Comparison of ENCODE assay signal across 8 mouse cellular contexts in the genomic region with DNA sequence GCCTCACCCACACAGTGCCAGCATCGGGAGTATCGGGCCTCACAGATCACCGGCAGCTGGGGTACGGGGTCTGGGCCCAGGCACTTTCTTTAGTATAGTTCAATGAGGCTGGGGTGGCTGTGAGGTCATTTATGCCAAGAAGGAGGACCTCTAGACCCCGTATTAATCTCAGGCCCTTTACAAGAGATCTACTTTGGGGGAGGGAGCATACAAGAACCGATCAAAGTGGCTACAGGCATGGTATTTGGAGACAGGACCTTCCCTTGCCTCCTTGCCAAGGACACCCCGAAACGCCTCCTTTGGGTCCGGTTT. TPM values are rescaled to one million over a fixed set of nuclear protein-coding genes. Genes with fewer than 3 reads are reported as not detected.
A peak's percentile ranks its signal among the peaks of the same experiment; 100 is the strongest.
DNase-seq lines count a peak whose midpoint lies in the region; ATAC-seq and TF ChIP-seq lines count a peak whose summit lies in the region.

No protein-coding gene starts in this region.

- H3K27me3 ChIP-seq in heart, embryonic 10.5 days (ENCODE audit: insufficient read depth, poor library complexity, severe bottlenecking): no peaks in the 10 kb centered on the region
- H3K27me3 ChIP-seq in thymus, adult 2 months (ENCODE audit: control insufficient read depth, insufficient read depth, low read length): peaks cover 32% of the 10 kb centered on the region
- peaks cover 81% of the 10 kb centered on the region for H3K27me3 ChIP-seq in liver, embryonic 11.5 days (replicated peaks; ENCODE audit: control insufficient read depth, insufficient read depth, low read length)
- H3K27me3 ChIP-seq in stomach, postnatal 0 days (ENCODE audit: control insufficient read depth, insufficient read depth, low read length): no peaks in the 10 kb centered on the region

- H3K4me1 ChIP-seq in heart, embryonic 10.5 days: peaks cover 36% of the 10 kb centered on the region
- peaks cover 3% of the 10 kb centered on the region for H3K4me1 ChIP-seq in thymus, adult 2 months (replicated peaks; ENCODE audit: control insufficient read depth, insufficient read depth, low read length)
- H3K4me1 ChIP-seq in liver, embryonic 11.5 days (replicated peaks; ENCODE audit: control insufficient read depth, insufficient read depth, low read length): peaks cover 19% of the 10 kb centered on the region
- H3K4me1 ChIP-seq in stomach, postnatal 0 days (replicated peaks; ENCODE audit: control insufficient read depth, insufficient read depth): peaks cover 3% of the 10 kb centered on the region; the same call in 1 of the 2 replicates

- H3K27ac ChIP-seq in heart, embryonic 10.5 days: peak overlapping the region; percentile 100
- H3K27ac ChIP-seq in thymus, adult 2 months (ENCODE audit: control insufficient read depth, insufficient read depth, low read length): no peak overlapping the region
- H3K27ac ChIP-seq in liver, embryonic 11.5 days (ENCODE audit: low read depth, low read length): peak overlapping the region; percentile 97
- peak overlapping the region; percentile 98 for H3K27ac ChIP-seq in stomach, postnatal 0 days (replicated peaks)

- H3K36me3 ChIP-seq in heart, embryonic 10.5 days: no peaks in the 10 kb centered on the region
- H3K36me3 ChIP-seq in thymus, adult 2 months (ENCODE audit: control insufficient read depth, insufficient read depth, low read length): no peaks in the 10 kb centered on the region
- no peaks in the 10 kb centered on the region for H3K36me3 ChIP-seq in liver, embryonic 11.5 days (ENCODE audit: control insufficient read depth, insufficient read depth, low read length)
- no peaks in the 10 kb centered on the region for H3K36me3 ChIP-seq in stomach, postnatal 0 days (ENCODE audit: control insufficient read depth, insufficient read depth, low read length)

- no peak for TF ChIP-seq CTCF in thymus, adult 2 months (IDR thresholded peaks at IDR 0.05; ENCODE audit: borderline replicate concordance, control insufficient read depth, extremely low read depth, insufficient read depth, low read length, poor library complexity)
- TF ChIP-seq CTCF in stomach, postnatal 0 days (IDR thresholded peaks at IDR 0.05; ENCODE audit: low read depth): no peak

- 0% methylated on average over 9 of the region's 9 CpGs for WGBS in heart, embryonic 10.5 days
- 0% methylated on average over 9 of the region's 9 CpGs for WGBS in thymus, adult 2 months
- WGBS in liver, embryonic 11.5 days: 0% methylated on average over 9 of the region's 9 CpGs
- WGBS in stomach, postnatal 0 days: under 1% methylated on average over 9 of the region's 9 CpGs

- H3K4me2 ChIP-seq in liver, embryonic 11.5 days: peak overlapping the region; percentile 84
- H3K4me2 ChIP-seq in stomach, postnatal 0 days (replicated peaks; ENCODE audit: low read depth): peak overlapping the region; percentile 93

- DNase-seq in heart, embryonic 10.5 days (ENCODE audit: low spot score): no peak
- no peak for DNase-seq in heart, adult 8-10 months (ENCODE audit: low spot score)
- no peak for DNase-seq in thymus, adult 2 months
- DNase-seq in thymus, postnatal 10 days (ENCODE audit: low spot score in 2 of 2): no peak
- no peak for DNase-seq in liver, embryonic 11.5 days (ENCODE audit: low spot score)
- DNase-seq in stomach, postnatal 0 days (ENCODE audit: low spot score): no peak
- DNase-seq in spleen, postnatal 36 days (ENCODE audit: low spot score in 2 of 2): no peak
- DNase-seq in right cerebral cortex, postnatal 25 days: no peak

- H3K9ac ChIP-seq in liver, embryonic 11.5 days (ENCODE audit: low read depth, low read length): peak overlapping the region; percentile 77
- H3K9ac ChIP-seq in stomach, postnatal 0 days (ENCODE audit: low read length): peak overlapping the region; percentile 96

- no peaks in the 10 kb centered on the region for H3K9me3 ChIP-seq in heart, embryonic 10.5 days
- H3K9me3 ChIP-seq in liver, embryonic 11.5 days (ENCODE audit: control insufficient read depth, low read length): no peaks in the 10 kb centered on the region
- H3K9me3 ChIP-seq in stomach, postnatal 0 days (ENCODE audit: control insufficient read depth, low read length): no peaks in the 10 kb centered on the region

- peak overlapping the region; percentile 99 for H3K4me3 ChIP-seq in heart, embryonic 10.5 days
- H3K4me3 ChIP-seq in thymus, adult 2 months (ENCODE audit: control insufficient read depth, insufficient read depth, low read length): peak overlapping the region; percentile 36
- H3K4me3 ChIP-seq in liver, embryonic 11.5 days (ENCODE audit: low read depth, low read length): peak overlapping the region; percentile 74
- peak overlapping the region; percentile 61 for H3K4me3 ChIP-seq in stomach, postnatal 0 days (ENCODE audit: low read depth, low read length)

- no peak for TF ChIP-seq EP300 in stomach, postnatal 0 days (optimal IDR thresholded peaks at IDR 0.05)

- ATAC-seq in liver, embryonic 11.5 days (replicated peaks; ENCODE audit: low FRiP score): no peak
- ATAC-seq in stomach, postnatal 0 days (ENCODE audit: low FRiP score, low TSS enrichment): no peak

- no peak for TF ChIP-seq POLR2A in thymus, adult 2 months (IDR thresholded peaks at IDR 0.05; ENCODE audit: control insufficient read depth, extremely low read depth, insufficient read depth, low read length, poor library complexity)

RNA-seq across cellular contexts. Expression of a gene that starts 4.5 kb away (rescaled TPM):
- polyA plus RNA-seq in heart, embryonic 10.5 days (2016; fragmentation: Nextera tagmentation; extraction: Ambion mirVana): 22.2 and 24.8 TPM in 2 replicates
- 10 to 100 TPM; 48.6 to 59.7 (median 55.0) TPM for total RNA-seq in heart, adult 8-10 months (2022)
- 48.6 and 56.9 TPM in 2 replicates for polyA plus RNA-seq in thymus, adult 2 months (2012; rRNA removed)
- polyA plus RNA-seq in liver, embryonic 11.5 days (2014; fragmentation: Nextera tagmentation; extraction: Ambion mirVana): 10.9 and 11.1 TPM in 2 replicates
- 12.0 and 12.5 TPM in 2 replicates for polyA plus RNA-seq in stomach, postnatal 0 days (2015; fragmentation: Nextera tagmentation; extraction: Ambion mirVana)

Comparison
In these comparisons a context has a peak if more than half of its experiments do, and no peak if none do; other contexts are left out.
1. H3K4me3 ChIP-seq: peak in every context shown above with its lines; median percentile 99 in heart, embryonic 10.5 days; 74 in liver, embryonic 11.5 days; 61 in stomach, postnatal 0 days; 36 in thymus, adult 2 months.